Mouse (Mus musculus): Measurements from ENCODE around the gene P2rx2.
A peak's percentile ranks its signal among the peaks of the same experiment; 100 is the strongest.

DNA sequence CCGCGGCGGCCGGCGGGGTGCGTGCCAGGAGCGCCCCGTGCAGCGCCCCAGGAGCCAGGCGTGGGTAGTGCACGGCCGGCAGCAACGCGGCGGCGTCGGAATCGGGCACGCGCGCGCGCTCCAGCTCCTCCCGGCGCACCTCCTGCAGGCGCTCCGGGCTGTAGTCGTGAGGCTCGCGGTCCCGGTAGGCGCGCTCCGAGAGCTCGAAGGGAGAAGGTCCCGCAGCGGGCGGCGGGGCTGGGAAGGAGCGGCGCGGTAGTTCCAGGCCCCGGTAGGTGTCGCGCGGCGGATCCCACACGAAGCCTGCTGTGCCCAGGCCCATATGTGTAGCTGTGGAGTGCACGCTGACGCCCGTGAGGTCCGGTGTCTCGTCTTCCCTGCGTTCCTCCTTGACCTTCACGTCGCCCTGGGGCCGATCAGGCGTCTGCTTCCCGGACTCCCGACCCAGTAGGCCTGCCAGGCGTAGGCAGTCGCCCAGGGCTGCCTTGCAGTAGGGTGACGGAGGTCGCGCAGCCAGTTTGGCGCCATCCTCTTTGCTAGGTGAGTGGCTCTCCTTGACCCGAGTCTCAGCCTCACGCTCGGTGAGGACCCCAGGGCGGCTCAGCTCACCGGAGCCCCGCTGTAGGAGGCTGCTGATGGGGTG, 20.3 kb upstream of the P2rx2 start:
- TF ChIP-seq POLR2A (IDR thresholded peaks at IDR 0.05; ENCODE audit: borderline replicate concordance, extremely low read depth, insufficient read depth, insufficient read length, poor library complexity, severe bottlenecking) (no peak), CTCF (IDR thresholded peaks at IDR 0.05; ENCODE audit: borderline replicate concordance, extremely low read depth, insufficient read depth, insufficient read length) (peak; percentile 46)

Data from brain, embryonic 14.5 days (tissue).